Mouse (Mus musculus) erythroblast, adult 5-6 weeks (primary cell): ENCODE data around the gene Ctnnbip1. TPM values are rescaled to one million over a fixed set of nuclear protein-coding genes. Genes with fewer than 3 reads are reported as not detected.

ENCODE experiments used
- ATAC-seq: replicated peaks from 2 replicates; pipeline ENCODE4 v1.8.0; 2016; ENCODE audit warnings: moderate number of reproducible peaks, mild to moderate bottlenecking, moderate TSS enrichment, inconsistent platforms; ENCODE audit not compliant: poor library complexity, low FRiP score, severe bottlenecking
- total RNA-seq, 2 experiments: library from RNA; stranded (forward) in 1 of 2; stranded (reverse) in 1 of 2; fragments of 150-400 nt in 1 of 2; fragments of 200-764, 138-1000 nt in 1 of 2; gene quantifications; 2 replicates each; pipeline versions ENCODE4 v1.2.3 to v1.2.4; 2015 to 2017; ENCODE audit warnings: low replicate concordance in 2 of 2

Ctnnbip1 gene
- 4.6 TPM in 1 of 2 replicates, not detected in the other for total RNA-seq (2015; ENCODE audit: low replicate concordance)
- total RNA-seq (2017; ENCODE audit: low replicate concordance), result 2.2 and 4.6 TPM in 2 replicates

DNA sequence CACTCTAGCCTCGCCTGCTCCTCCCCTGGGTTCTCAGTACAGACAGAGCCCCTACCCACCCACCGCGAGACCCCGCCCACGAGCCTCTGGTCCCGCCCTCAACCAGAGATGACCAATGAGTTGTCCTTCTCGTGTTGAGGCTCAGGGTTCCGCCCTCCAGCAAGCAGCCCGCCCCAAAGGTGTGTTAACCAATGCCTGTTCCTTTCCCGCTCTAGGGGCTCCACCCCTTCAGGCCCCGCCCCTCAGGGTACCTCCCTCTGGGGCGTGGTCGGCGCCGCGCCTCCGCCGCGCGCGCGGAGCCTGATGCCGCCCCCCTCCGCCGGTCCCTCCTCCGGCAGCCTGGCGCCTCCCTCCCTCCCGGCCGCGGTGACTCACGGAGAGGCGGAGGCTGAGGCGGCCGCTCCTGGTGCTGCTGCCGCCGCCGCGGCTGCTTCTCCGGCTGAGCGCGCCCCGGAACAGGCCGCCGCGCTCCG, at the start of gene Ctnnbip1:
Gene Ctnnbip1, plus strand, starts transcription at position 369 of the 473 bp plus-strand sequence.
- peak; percentile 89 for ATAC-seq

GRCm38 (mm10) chr4:149469557-149469956, 48.5 kb upstream of the Ctnnbip1 start:
- no peak for ATAC-seq

- ATAC-seq, result no peak
Observed at GRCm38 (mm10) chr4:149475096-149475495, 42.9 kb upstream of the Ctnnbip1 start.

DNA sequence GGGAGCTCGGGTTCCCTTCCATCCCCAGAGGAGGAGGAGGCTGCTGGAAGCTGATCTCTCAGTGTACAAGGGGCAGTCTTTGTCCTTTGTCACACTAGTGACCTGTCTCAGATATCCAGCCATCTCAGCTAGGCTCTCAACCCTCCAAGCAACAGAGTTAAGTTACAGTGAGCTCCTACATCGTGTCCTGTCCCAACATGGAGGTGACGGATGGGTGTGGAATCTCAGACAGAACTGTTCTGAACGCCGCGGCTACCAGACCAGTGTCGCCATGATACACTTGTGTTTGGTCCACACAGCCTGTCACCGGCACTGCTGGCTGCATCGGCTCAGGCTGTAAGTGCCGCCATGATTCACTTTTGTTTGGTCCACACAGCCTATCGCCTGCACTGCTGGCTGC, 41.0 kb upstream of the Ctnnbip1 start, which contains the start of gene Tmem274:
Gene Tmem274, plus strand, starts transcription at position 301 of the 400 bp plus-strand sequence.
- no peak for ATAC-seq

DNA sequence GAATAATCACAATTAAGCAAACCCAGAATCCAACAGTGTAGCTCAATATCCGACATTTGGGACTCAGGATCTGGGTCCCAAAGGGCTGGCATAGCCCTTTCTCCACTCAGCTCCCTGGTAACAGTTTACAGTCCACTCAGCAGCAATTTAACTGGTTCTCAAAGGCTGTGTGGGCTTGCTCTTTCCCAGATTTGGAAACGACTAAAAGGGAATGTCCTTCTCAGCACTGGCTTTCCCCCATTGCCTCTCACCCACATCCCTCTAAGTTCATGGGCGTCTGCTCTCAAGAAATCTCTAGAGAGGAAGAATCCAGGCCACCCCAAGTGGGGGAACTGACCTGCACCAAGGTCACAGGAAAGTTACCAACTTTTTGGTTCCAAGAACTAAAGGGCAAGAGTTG, 33.5 kb upstream of the Ctnnbip1 start:
- no peak for ATAC-seq

DNA sequence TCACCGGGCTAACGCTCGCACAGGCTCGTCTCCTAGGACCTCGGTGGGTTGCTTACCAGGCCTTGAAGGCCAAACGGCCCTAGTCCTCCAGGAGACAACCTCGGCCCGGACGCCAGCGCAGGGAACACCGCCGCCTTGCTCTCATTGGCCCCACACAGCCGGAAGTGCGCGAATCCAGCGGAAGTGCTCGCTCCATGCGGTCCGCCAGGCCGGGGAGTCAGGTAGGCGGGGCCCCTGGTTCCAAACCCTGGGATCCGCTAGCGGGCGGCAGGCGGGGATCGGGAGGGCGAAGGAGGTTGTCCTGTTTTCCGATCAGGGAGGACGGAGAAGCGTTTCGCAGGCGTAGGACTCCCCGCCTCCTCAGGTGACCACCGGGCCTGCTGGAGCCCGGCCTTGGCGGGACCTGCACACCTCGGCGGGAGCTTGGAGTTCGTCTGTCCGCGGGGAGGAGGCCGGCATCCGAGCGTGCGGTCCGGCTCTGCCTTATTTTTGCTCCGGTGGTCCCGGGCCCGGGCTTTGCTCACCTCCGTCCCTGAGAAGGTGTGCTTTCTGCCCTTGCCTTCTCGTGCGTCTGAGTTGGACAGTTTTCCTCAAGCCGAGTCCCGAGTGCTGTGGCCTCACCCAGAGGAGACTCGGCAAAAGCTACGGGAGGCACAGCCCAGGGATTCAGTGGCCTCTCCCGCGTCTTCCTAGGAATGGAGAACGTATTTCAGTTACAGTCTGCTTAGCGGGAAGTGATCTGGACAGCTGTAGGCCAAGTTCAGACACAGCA, 32.8 kb upstream of the Ctnnbip1 start, which contains the start of the genes Nmnat1 and Lzic:
Gene Nmnat1, minus strand, starts transcription at position 150 of the 772 bp plus-strand sequence.
Gene Lzic, plus strand, starts transcription at position 177 of the 772 bp plus-strand sequence.
- peak; percentile 99 for ATAC-seq

DNA sequence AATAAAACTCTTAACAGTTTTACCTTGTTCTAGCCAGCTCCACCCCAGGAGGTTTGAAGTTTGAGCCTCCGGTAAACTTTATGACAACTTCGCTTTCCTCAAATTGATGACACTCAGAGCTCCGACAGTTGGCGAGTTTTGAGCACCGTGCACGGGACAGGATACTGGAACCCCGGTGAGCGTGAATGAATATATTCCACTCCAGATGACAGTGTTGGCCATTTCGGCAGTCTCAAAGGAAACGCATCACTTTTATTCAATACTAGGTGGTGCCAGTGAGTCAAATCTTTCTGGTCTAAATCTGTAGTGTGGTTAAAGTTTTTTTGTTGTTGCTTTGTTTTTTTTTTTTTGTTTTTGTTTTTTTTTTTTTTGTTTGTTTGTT, 32.2 kb upstream of the Ctnnbip1 start:
- ATAC-seq, result peak; percentile 44; the same call in 1 of the 2 replicates

GRCm38 (mm10) chr4:149487729-149488128, 30.3 kb upstream of the Ctnnbip1 start:
- no peak for ATAC-seq

DNA sequence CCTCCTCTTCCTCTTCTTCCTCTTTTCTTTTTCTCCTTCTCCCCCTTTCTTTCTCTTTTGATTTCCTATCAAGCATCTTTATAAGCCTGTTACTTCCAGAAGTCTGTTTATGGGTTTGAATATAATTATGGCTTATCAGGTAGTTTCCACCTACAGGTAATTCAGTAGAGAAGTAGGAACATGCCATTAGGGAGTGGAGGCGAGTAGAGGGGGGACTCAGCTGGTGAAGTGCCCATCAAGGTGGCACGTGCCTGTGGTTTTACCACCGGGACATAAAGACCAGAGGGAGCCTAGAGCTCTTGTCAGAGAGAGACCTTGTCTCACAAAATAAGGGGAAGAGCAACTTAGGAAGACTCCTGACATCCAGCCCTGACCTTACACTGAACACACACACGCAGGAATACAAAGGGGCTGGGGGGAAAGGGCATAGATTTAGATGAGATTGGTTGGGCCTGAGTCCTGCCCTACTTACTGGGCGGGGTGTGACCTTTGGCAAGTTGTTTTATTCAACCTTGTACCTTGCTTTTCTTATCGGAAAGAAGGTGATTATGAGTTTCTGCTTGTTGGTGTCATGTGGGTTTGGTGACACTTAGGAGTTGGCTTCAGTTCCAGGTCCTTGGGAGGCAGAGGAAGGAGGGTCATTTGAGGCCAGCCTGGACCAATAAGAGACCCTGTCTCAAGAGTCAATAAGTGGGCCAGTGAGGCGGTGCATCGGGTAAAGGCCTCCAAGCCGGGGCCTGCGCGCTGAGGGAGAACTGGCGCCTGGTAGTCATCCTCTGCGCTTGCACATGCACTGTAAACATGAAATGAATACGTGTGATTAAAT, 28.4 kb upstream of the Ctnnbip1 start:
- no peak for ATAC-seq

DNA sequence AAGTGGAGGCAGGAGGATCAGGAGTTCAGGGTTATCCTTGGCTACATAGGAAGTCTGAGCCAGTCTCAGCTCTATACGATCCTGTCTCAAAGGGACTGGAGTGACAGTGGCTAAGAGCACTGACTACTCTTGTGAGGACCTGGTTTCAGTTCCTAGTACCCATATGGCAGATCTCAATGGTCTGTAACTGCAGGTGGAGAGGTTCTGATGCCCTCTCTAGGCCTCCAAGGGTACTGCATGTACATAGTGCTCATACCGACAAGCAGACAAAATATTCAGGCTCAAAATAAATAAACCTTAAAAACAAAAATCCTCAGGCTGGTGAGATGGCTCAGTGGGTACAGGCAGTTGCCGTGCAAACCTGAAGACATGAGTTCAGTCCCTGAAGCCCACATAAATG, 26.9 kb upstream of the Ctnnbip1 start:
- peak; percentile 56 for ATAC-seq

GRCm38 (mm10) chr4:149496612-149497011, 21.4 kb upstream of the Ctnnbip1 start:
- no peak for ATAC-seq

- ATAC-seq, result 0 out of 2 replicates have a peak, but pooled peaks have one; percentile 25
Observed at GRCm38 (mm10) chr4:149498901-149499300, 19.1 kb upstream of the Ctnnbip1 start.

GRCm38 (mm10) chr4:149499790-149500189, 18.2 kb upstream of the Ctnnbip1 start:
- ATAC-seq, result no peak

GRCm38 (mm10) chr4:149504363-149504762, 13.7 kb upstream of the Ctnnbip1 start:
- ATAC-seq, result no peak

GRCm38 (mm10) chr4:149504858-149505257, 13.2 kb upstream of the Ctnnbip1 start:
- no peak for ATAC-seq

- no peak for ATAC-seq
Observed at GRCm38 (mm10) chr4:149505261-149505967, 12.6 kb upstream of the Ctnnbip1 start.

DNA sequence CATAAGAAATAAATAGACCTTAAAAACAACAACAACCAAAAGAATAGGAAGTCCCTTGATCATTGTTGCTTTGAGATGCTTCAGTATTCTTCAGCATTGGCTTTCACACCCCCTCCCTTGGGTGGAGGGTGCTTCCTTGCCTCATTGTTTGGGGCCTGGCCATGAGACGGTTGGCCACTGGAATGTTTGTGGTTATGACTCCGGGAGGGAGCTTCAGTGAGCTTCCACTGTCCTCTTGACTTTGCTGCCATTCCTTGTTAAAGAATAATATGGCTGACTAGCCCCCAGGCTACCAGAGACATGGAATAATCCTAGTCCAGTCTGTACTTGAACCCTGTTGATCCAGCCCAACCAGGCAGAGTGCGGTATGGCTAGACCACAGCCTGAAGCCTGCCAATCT, 11.1 kb upstream of the Ctnnbip1 start:
- no peak for ATAC-seq

DNA sequence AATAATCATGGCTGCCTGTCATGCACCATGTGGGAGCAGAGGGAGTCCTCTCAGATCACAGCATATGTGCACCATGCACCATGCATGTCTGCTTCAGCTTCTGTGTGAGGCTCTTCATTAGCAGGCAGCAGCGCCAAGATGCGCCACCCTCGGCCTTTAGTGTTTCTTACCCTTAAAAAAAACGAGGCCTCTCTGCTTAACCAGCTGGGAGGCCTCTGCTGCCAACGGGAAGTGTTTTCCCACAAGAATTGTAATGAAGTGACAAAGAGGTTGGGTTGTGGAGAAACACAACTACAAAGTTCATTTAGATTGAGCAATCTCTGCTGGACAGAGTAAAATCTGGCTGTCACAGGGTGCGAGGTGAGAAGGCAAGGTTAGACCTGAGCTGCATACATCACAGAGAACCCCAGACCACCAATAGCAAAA, 6.8 kb upstream of the Ctnnbip1 start:
- no peak for ATAC-seq

DNA sequence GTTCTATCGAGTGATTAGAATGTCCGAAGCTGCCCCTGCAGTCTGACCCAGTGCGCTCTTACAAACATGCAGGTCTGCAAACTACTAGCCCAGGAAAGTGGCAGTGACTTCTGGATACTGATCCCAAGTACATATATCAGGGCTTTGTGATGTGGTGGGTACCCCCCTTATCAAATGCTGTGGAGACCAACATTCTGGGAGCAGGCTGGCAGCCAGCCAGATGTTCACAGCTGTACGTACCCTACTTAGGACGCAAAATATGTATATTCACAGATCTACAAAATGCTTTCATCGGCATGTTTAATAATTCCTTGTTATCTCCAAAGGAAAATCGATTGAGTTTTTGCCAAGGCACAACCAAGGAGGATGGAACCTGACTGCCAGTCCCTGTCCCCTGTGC, 6.0 kb upstream of the Ctnnbip1 start:
- no peak for ATAC-seq

- ATAC-seq, result no peak
Observed at GRCm38 (mm10) chr4:149515706-149516105, 2.3 kb upstream of the Ctnnbip1 start.
